8 mouse cellular contexts compared by ENCODE assay signal in genomic region chr4:110020255-110020654, GRCm38 (mm10). TPM values are rescaled to one million over a fixed set of nuclear protein-coding genes. Genes with fewer than 3 reads are reported as not detected.
DNase-seq lines count a peak whose midpoint lies in the region; ATAC-seq and TF ChIP-seq lines count a peak whose summit lies in the region.

No protein-coding gene starts in this region.

- H3K27ac ChIP-seq in embryonic facial prominence, embryonic 12.5 days: no peak overlapping the region
- no peak overlapping the region for H3K27ac ChIP-seq in heart, embryonic 11.5 days (ENCODE audit: low read depth, low read length)
- no peak overlapping the region for H3K27ac ChIP-seq in kidney, embryonic 15.5 days
- no peak overlapping the region for H3K27ac ChIP-seq in limb, embryonic 14.5 days (replicated peaks; ENCODE audit: low read depth, low read length)
- H3K27ac ChIP-seq in stomach, embryonic 14.5 days (ENCODE audit: low read length): no peak overlapping the region

- ATAC-seq in embryonic facial prominence, embryonic 12.5 days (ENCODE audit: insufficient number of reproducible peaks, insufficient read depth, low FRiP score, low TSS enrichment): no peak; the same call in 1 of the 2 replicates
- ATAC-seq in heart, embryonic 11.5 days (replicated peaks; ENCODE audit: insufficient number of reproducible peaks, low FRiP score, low TSS enrichment): no peak
- ATAC-seq in kidney, embryonic 15.5 days (replicated peaks; ENCODE audit: low FRiP score): no peak
- ATAC-seq in limb, embryonic 14.5 days (ENCODE audit: low FRiP score, low read depth): 0 out of 2 replicates have a peak, but pooled peaks have one; percentile 36
- 0 out of 2 replicates have a peak, but pooled peaks have one; percentile 8 for ATAC-seq in stomach, embryonic 14.5 days (ENCODE audit: insufficient number of reproducible peaks, insufficient read depth, low FRiP score, low read depth)

- H3K9me3 ChIP-seq in embryonic facial prominence, embryonic 12.5 days: no peaks in the 10 kb centered on the region
- H3K9me3 ChIP-seq in heart, embryonic 11.5 days (replicated peaks; ENCODE audit: control insufficient read depth, low read length): no peaks in the 10 kb centered on the region
- no peaks in the 10 kb centered on the region for H3K9me3 ChIP-seq in kidney, embryonic 15.5 days (replicated peaks)
- no peaks in the 10 kb centered on the region for H3K9me3 ChIP-seq in limb, embryonic 14.5 days (ENCODE audit: control insufficient read depth, low read length)
- H3K9me3 ChIP-seq in stomach, embryonic 14.5 days (ENCODE audit: control insufficient read depth, low read depth, low read length): no peaks in the 10 kb centered on the region

- H3K4me1 ChIP-seq in embryonic facial prominence, embryonic 12.5 days: no peaks in the 10 kb centered on the region
- H3K4me1 ChIP-seq in heart, embryonic 11.5 days (ENCODE audit: control insufficient read depth, insufficient read depth, low read length): no peaks in the 10 kb centered on the region
- peaks cover 10% of the 10 kb centered on the region for H3K4me1 ChIP-seq in kidney, embryonic 15.5 days
- H3K4me1 ChIP-seq in limb, embryonic 14.5 days (ENCODE audit: control insufficient read depth, insufficient read depth, low read length): no peaks in the 10 kb centered on the region
- H3K4me1 ChIP-seq in stomach, embryonic 14.5 days (ENCODE audit: control insufficient read depth, insufficient read depth, low read length): no peaks in the 10 kb centered on the region

- WGBS in embryonic facial prominence, embryonic 12.5 days: 11% methylated on average over 12 of the region's 12 CpGs
- 12% methylated on average over 12 of the region's 12 CpGs for WGBS in heart, embryonic 11.5 days (ENCODE audit: insufficient replicate concordance)
- WGBS in kidney, embryonic 15.5 days: 13% methylated on average over 12 of the region's 12 CpGs
- 10% methylated on average over 12 of the region's 12 CpGs for WGBS in limb, embryonic 14.5 days
- WGBS in stomach, embryonic 14.5 days: 10% methylated on average over 12 of the region's 12 CpGs

- DNase-seq in 416B (ENCODE audit: low read depth): peak; percentile 85
- peak; percentile 81 for DNase-seq in adrenal gland, postnatal 25 days
- DNase-seq in limb, embryonic 14.5 days (ENCODE audit: low spot score): peak; percentile 53
- DNase-seq in naive thymus-derived CD4-positive, alpha-beta T cell, adult 2 months (ENCODE audit: low read depth): peak; percentile 70

- H3K4me2 ChIP-seq in embryonic facial prominence, embryonic 12.5 days (replicated peaks): peak overlapping the region; percentile 37
- H3K4me2 ChIP-seq in heart, embryonic 11.5 days: peak overlapping the region; percentile 56
- peak overlapping the region; percentile 49 for H3K4me2 ChIP-seq in kidney, embryonic 15.5 days
- H3K4me2 ChIP-seq in limb, embryonic 14.5 days (replicated peaks; ENCODE audit: low read depth, low read length, severe bottlenecking): peak overlapping the region; percentile 2; the same call in 1 of the 2 replicates
- H3K4me2 ChIP-seq in stomach, embryonic 14.5 days (replicated peaks; ENCODE audit: low read depth, low read length): no peak overlapping the region

- H3K27me3 ChIP-seq in embryonic facial prominence, embryonic 12.5 days: peaks cover 7% of the 10 kb centered on the region; the same call in 1 of the 2 replicates
- peaks cover 8% of the 10 kb centered on the region for H3K27me3 ChIP-seq in heart, embryonic 11.5 days (ENCODE audit: control insufficient read depth, insufficient read depth, low read length)
- peaks cover 6% of the 10 kb centered on the region for H3K27me3 ChIP-seq in kidney, embryonic 15.5 days
- H3K27me3 ChIP-seq in limb, embryonic 14.5 days (ENCODE audit: control insufficient read depth, insufficient read depth, low read length): no peaks in the 10 kb centered on the region
- no peaks in the 10 kb centered on the region for H3K27me3 ChIP-seq in stomach, embryonic 14.5 days (ENCODE audit: control insufficient read depth, insufficient read depth, low read length)

- H3K9ac ChIP-seq in embryonic facial prominence, embryonic 12.5 days: no peak overlapping the region
- no peak overlapping the region for H3K9ac ChIP-seq in heart, embryonic 11.5 days (ENCODE audit: low read depth, low read length)
- no peak overlapping the region for H3K9ac ChIP-seq in kidney, embryonic 15.5 days
- no peak overlapping the region for H3K9ac ChIP-seq in limb, embryonic 14.5 days (ENCODE audit: low read depth, low read length, severe bottlenecking)
- no peak overlapping the region for H3K9ac ChIP-seq in stomach, embryonic 14.5 days (replicated peaks; ENCODE audit: low read depth, low read length)

- H3K36me3 ChIP-seq in embryonic facial prominence, embryonic 12.5 days: no peaks in the 10 kb centered on the region
- H3K36me3 ChIP-seq in heart, embryonic 11.5 days (ENCODE audit: control insufficient read depth, insufficient read depth, low read length): no peaks in the 10 kb centered on the region
- H3K36me3 ChIP-seq in kidney, embryonic 15.5 days: no peaks in the 10 kb centered on the region
- H3K36me3 ChIP-seq in limb, embryonic 14.5 days (ENCODE audit: control insufficient read depth, insufficient read depth, low read length): no peaks in the 10 kb centered on the region
- no peaks in the 10 kb centered on the region for H3K36me3 ChIP-seq in stomach, embryonic 14.5 days (ENCODE audit: control insufficient read depth, insufficient read depth, low read length)

- H3K4me3 ChIP-seq in embryonic facial prominence, embryonic 12.5 days: no peak overlapping the region
- no peak overlapping the region for H3K4me3 ChIP-seq in heart, embryonic 11.5 days (ENCODE audit: low read depth, low read length)
- 0 out of 2 replicates have a peak overlapping the region, but pooled peaks have one; percentile 8 for H3K4me3 ChIP-seq in kidney, embryonic 15.5 days (replicated peaks)
- no peak overlapping the region for H3K4me3 ChIP-seq in limb, embryonic 14.5 days (replicated peaks; ENCODE audit: low read length)
- H3K4me3 ChIP-seq in stomach, embryonic 14.5 days (ENCODE audit: low read depth, low read length): no peak overlapping the region

- no peak for TF ChIP-seq POLR2A in limb, embryonic 14.5 days (IDR thresholded peaks at IDR 0.05; ENCODE audit: borderline replicate concordance, extremely low read depth, insufficient read depth, insufficient read length)

RNA-seq across cellular contexts. Expression of gene Dmrta2, which starts 42.4 kb away (rescaled TPM):
- 0.27 TPM in 1 of 2 replicates, not detected in the other for total RNA-seq in adrenal gland, postnatal 25 days (2021)
- polyA plus RNA-seq in embryonic facial prominence, embryonic 12.5 days (2016; fragmentation: Nextera tagmentation; extraction: Ambion mirVana): 1.2 and 1.4 TPM in 2 replicates
- polyA plus RNA-seq in heart, embryonic 11.5 days (2014; fragmentation: Nextera tagmentation; extraction: Ambion mirVana): 0.06 TPM in 1 of 2 replicates, not detected in the other
- 0.08 and 0.13 TPM in 2 replicates for polyA plus RNA-seq in kidney, embryonic 15.5 days (2015; fragmentation: Nextera tagmentation; extraction: Ambion mirVana)
- polyA plus RNA-seq in limb, embryonic 14.5 days (2012; rRNA removed): 0.82 and 1.2 TPM in 2 replicates
- polyA plus RNA-seq in limb, embryonic 14.5 days (2014; fragmentation: Nextera tagmentation; extraction: Ambion mirVana): not detected in 2 replicates
- 0.16 TPM in 1 of 2 replicates, not detected in the other for polyA plus RNA-seq in stomach, embryonic 14.5 days (2014; fragmentation: Nextera tagmentation; extraction: Ambion mirVana)

Comparison
In these comparisons a context has a peak if more than half of its experiments do, and no peak if none do; other contexts are left out.
1. ATAC-seq: peak in limb, embryonic 14.5 days (single experiment) and stomach, embryonic 14.5 days (single experiment); none in embryonic facial prominence, embryonic 12.5 days (single experiment), heart, embryonic 11.5 days (single experiment) and kidney, embryonic 15.5 days (single experiment).
2. Peak in every context shown above with its lines, with median percentiles within 50 percentile points of each other: DNase-seq.